Mouse (Mus musculus) heart, postnatal 0 days (tissue): Measurements from ENCODE around the gene Acaca. TPM values are rescaled to one million over a fixed set of nuclear protein-coding genes. Genes with fewer than 3 reads are reported as not detected.
"Not testable (repeated sequence)": the region's sequence is repeated elsewhere in the genome, so short reads cannot be mapped to it uniquely, and the experiment has no call there.

Source experiments
- ATAC-seq: fragments of 200-750 bp; cut with Nextera tagmentation; 2 replicates; pipeline ENCODE4 v1.8.0; 2017; ENCODE audit warnings: low read depth, moderate number of reproducible peaks, moderate library complexity; ENCODE audit not compliant: insufficient read depth
- DNase-seq: peaks from one replicate; pipeline ENCODE4 v3.0.0-alpha.2; 2016; ENCODE audit warnings: low spot score
- H3K27ac ChIP-seq: fragments of 300-500 bp; sonication (generic); 2 replicates; pipeline ENCODE4 v1.5.1; 2014; ENCODE audit warnings: low read depth, mild to moderate bottlenecking
- H3K27me3 ChIP-seq: fragments of 300-500 bp; sonication (generic); 2 replicates; pipeline ENCODE4 v1.6.1; 2014; ENCODE audit warnings: low read length, mixed read lengths; ENCODE audit not compliant: control insufficient read depth, insufficient read depth
- H3K36me3 ChIP-seq: fragments of 300-500 bp; sonication (generic); replicated peaks from 2 replicates; pipeline ENCODE4 v1.6.1; 2014; ENCODE audit warnings: low read length, mixed read lengths; ENCODE audit not compliant: control insufficient read depth, insufficient read depth
- H3K4me1 ChIP-seq: fragments of 300-500 bp; sonication (generic); 2 replicates; pipeline ENCODE4 v1.6.1; 2014; ENCODE audit warnings: antibody characterized with exemption; ENCODE audit not compliant: control insufficient read depth, insufficient read depth
- H3K4me2 ChIP-seq: fragments of 300-500 bp; sonication (generic); 2 replicates; pipeline ENCODE4 v1.6.1; 2014; ENCODE audit warnings: low read depth, mild to moderate bottlenecking, low read length, moderate library complexity
- H3K4me3 ChIP-seq: fragments of 300-500 bp; sonication (generic); 2 replicates; pipeline ENCODE4 v1.5.1; 2014; ENCODE audit warnings: low read depth, low read length
- H3K9ac ChIP-seq: fragments of 300-500 bp; sonication (generic); replicated peaks from 2 replicates; pipeline ENCODE4 v1.6.1; 2014; ENCODE audit warnings: low read depth, low read length, mixed read lengths
- H3K9me3 ChIP-seq: fragments of 300-500 bp; sonication (generic); replicated peaks from 2 replicates; pipeline ENCODE4 v1.6.1; 2016; ENCODE audit warnings: low read length; ENCODE audit not compliant: control insufficient read depth
- CTCF ChIP-seq: IDR thresholded peaks from 2 replicates; pipeline ENCODE4 v1.5.1; 2016; ENCODE audit warnings: antibody characterized with exemption, control low read depth, low read depth
- EP300 ChIP-seq: IDR thresholded peaks from 2 replicates; pipeline ENCODE4 v1.6.1; 2016; ENCODE audit warnings: antibody characterized with exemption, low read depth
- WGBS: fragments of 180-500 bp; shearing (Covaris S2); extraction: QIAGEN DNeasy Blood & Tissue Kit; methylation state at CpG from one replicate; pipeline ENCODE4 v1.1.7; 2014; 5-methylcytosine and 5-hydroxymethylcytosine counted together
- polyA plus RNA-seq: library from polyadenylated mRNA; unstranded; fragments of >200 nt; fragmentation: Nextera tagmentation; extraction: Ambion mirVana; gene quantifications from 2 replicates; pipeline ENCODE4 v1.2.1, GENCODE M21; 2015
- total RNA-seq: library from RNA; depleted of rRNA; stranded (reverse); fragments of >200 nt; gene quantifications from 2 replicates; pipeline ENCODE4 v1.2.3, GENCODE M21; 2014; ENCODE audit warnings: low replicate concordance

Acaca gene
- total and polyA plus RNA-seq, 2 experiments from 2014 or later = 3.0 to 11.5 TPM

DNA sequence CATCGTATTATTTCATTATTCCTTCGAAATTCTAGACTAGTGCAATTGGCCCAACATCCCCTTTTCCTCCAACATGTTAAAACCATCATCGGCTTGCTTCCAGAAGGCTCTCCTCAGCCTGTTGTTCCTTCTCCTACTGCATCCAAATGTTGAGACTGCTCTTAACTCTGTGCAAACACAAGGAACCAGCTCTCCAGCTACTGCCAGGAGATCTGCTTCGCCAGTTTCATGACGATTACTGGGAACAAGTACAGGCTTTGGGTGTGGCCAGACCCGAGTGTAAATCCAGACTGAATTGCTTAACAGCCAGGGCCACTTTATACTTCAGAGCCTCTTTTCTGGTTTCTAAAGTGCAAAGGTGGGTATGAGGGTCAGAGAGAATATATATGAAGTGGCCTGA, 259.9 kb downstream of the Acaca start:
- H3K27me3 ChIP-seq = no peaks in the 10 kb centered on the region
- H3K9ac ChIP-seq = no peak overlapping the region
- H3K27ac ChIP-seq = no peak overlapping the region
- H3K4me1 ChIP-seq = peaks cover 10% of the 10 kb centered on the region
- no peaks in the 10 kb centered on the region for H3K9me3 ChIP-seq
- H3K36me3 ChIP-seq = peaks cover 14% of the 10 kb centered on the region
- ATAC-seq (no peak), DNase-seq (no peak)
- no peak for TF ChIP-seq CTCF
- TF ChIP-seq EP300 = no peak
- H3K4me3 ChIP-seq = no peak overlapping the region
- 65% methylated on average over 6 of the region's 6 CpGs for WGBS
- no peak overlapping the region for H3K4me2 ChIP-seq

DNA sequence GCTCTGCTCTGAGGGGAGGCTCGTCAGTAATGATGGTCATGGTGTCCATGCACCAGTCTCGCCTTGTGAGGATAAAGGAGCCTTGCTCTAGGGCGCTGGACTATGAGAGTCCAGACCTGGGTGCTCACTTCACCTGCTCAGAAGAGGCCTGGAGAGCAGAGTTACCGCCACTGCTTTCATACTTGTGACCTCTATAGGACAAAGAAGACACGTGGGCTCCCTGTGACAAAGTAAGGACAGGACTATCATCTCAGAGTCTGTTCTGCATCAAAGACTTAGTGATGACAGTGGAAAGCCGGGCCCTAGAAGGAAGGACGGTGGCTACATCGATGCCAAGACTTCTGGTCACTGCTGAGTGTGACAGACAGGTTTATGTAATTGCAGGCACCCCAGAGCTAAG, 261.7 kb downstream of the Acaca start:
- H3K9me3 ChIP-seq = no peaks in the 10 kb centered on the region
- no peak overlapping the region for H3K4me3 ChIP-seq
- peaks cover 10% of the 10 kb centered on the region for H3K4me1 ChIP-seq
- H3K4me2 ChIP-seq = no peak overlapping the region
- WGBS = 53% methylated on average over 8 of the region's 8 CpGs
- DNase-seq (no peak), ATAC-seq (peak; percentile 59)
- TF ChIP-seq EP300 (no peak), CTCF (no peak)
- H3K36me3 ChIP-seq = peaks cover 14% of the 10 kb centered on the region
- no peaks in the 10 kb centered on the region for H3K27me3 ChIP-seq
- H3K9ac ChIP-seq = no peak overlapping the region
- H3K27ac ChIP-seq = no peak overlapping the region

DNA sequence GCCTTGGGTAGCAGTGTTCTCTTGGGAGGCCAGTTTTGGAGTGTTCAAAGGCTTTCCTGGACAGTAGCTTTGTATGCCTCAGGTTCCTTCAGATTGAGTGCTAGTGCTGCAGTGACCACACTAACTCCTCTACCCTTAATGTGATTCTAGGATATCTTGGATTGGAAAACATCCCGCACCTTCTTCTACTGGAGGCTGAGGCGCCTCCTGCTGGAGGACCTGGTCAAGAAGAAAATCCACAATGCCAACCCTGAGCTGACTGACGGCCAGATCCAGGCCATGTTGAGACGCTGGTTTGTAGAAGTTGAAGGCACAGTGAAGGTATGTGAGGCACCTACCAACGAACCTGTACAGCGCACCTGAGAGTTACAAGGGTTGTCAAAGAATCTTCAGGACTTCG, 262.6 kb downstream of the Acaca start:
- H3K27ac ChIP-seq, H3K27me3 ChIP-seq, H3K4me1 ChIP-seq, DNase-seq, H3K4me3 ChIP-seq, ATAC-seq, H3K4me2 ChIP-seq, H3K9me3 ChIP-seq, H3K9ac ChIP-seq: not testable (repeated sequence)
- peak; percentile 21 for TF ChIP-seq CTCF
- WGBS = 87% methylated on average over 7 of the region's 7 CpGs
- H3K36me3 ChIP-seq = peaks cover 14% of the 10 kb centered on the region

DNA sequence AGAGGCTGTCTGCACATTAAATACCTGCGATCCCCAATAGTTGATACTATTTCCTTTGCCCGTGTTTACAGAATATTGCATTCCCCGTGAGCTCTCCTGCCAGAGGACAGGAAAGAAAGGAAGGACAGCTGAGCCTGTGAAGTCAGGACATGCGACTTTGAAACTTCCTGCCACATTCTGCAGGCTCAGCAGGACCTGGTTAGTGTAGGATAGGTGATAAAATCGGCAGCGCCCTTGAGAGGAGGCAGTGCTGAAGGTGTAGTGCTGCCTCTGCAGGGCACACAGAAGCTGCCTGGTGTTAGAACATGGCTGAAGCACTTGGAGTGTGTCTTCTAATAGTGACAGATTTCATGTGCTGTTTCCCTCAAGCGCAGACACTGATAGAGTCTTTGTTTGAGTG, 264.1 kb downstream of the Acaca start:
- no peak overlapping the region for H3K4me2 ChIP-seq

DNA sequence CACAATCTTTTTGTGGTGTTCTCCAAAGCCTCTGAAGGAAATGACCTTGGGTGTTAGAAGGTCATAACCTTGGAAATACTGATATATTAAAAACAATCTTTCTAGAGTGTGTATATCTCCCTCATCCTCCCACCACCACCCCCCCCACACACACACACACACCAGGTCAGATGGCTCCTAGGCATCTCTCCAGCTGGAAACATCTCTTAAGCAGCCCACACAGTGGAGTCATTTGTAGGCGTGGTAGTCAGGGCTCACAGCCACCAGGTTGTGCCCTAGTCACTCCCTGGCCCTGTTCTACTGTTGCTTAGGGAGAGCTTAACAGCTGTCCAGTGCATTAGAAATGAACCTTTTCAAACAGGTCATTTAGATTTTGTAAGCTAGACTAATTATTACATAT, 265.5 kb downstream of the Acaca start:
- H3K4me1 ChIP-seq = peaks cover 3% of the 10 kb centered on the region; the same call in 1 of the 2 replicates
- H3K9me3 ChIP-seq = no peaks in the 10 kb centered on the region
- no peaks in the 10 kb centered on the region for H3K27me3 ChIP-seq
- ATAC-seq = peak; percentile 69
- no peak overlapping the region for H3K27ac ChIP-seq
- no peak for DNase-seq
- H3K4me2 ChIP-seq = no peak overlapping the region
- no peak overlapping the region for H3K4me3 ChIP-seq
- peaks cover 14% of the 10 kb centered on the region for H3K36me3 ChIP-seq
- no peak overlapping the region for H3K9ac ChIP-seq
- 41% methylated on average over 1 of the region's 1 CpGs for WGBS
- TF ChIP-seq CTCF = peak; percentile 21; the same call in 1 of the 2 replicates
- no peak for TF ChIP-seq EP300

More for the DNA sequence above, 264.1 kb downstream of the Acaca start:
- Histone ChIP-seq H3K4me1 (peaks cover 3% of the 10 kb centered on the region; the same call in 1 of the 2 replicates), H3K9ac (no peak overlapping the region), H3K27ac (no peak overlapping the region), H3K9me3 (no peaks in the 10 kb centered on the region), H3K36me3 (peaks cover 14% of the 10 kb centered on the region), H3K27me3 (no peaks in the 10 kb centered on the region), H3K4me3 (no peak overlapping the region)
- ATAC-seq (no peak), DNase-seq (no peak)
- TF ChIP-seq EP300 (no peak), CTCF (no peak)
- 43% methylated on average over 7 of the region's 7 CpGs for WGBS

DNA sequence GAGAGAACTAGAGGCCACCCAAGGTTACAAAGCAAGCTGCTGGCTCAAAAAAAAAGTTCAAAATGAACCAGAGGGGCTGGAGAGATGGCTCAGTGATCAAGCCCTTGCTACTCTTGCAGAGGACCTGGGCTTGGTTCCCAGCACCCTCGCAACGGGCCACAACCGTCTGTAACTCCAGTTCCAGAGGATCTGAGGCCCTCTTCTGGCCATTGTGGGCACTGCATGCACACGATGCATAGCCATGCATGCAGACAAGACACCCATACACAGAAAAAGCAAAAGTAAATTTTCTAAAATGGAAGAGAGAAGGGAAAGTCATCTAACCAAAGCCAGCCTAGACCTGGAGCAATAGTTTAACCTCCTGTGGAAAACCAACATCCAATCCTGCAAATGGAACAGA, 277.3 kb downstream of the Acaca start:
- Histone ChIP-seq H3K36me3 (no peaks in the 10 kb centered on the region), H3K4me1 (peaks cover 6% of the 10 kb centered on the region; the same call in 1 of the 2 replicates), H3K27ac (no peak overlapping the region), H3K27me3 (no peaks in the 10 kb centered on the region), H3K4me3 (no peak overlapping the region), H3K9me3 (peaks cover 6% of the 10 kb centered on the region; the same call in 1 of the 2 replicates), H3K9ac (no peak overlapping the region), H3K4me2 (no peak overlapping the region)
- ATAC-seq = no peak
- TF ChIP-seq EP300 (no peak), CTCF (no peak)
- DNase-seq = no peak
- WGBS = 94% methylated on average over 4 of the region's 4 CpGs
